Mouse (Mus musculus) embryo, embryonic 10.5 days (tissue): ENCODE data around the gene Gramd1a.

Source experiments
- DNase-seq: peaks from one replicate; pipeline ENCODE4 v3.0.0-alpha.2; 2015; ENCODE audit warnings: low spot score

Gene Gramd1a

GRCm38 (mm10) chr7:31096892-31097564 is 58.7 kb downstream of the Gramd1a start:
- DNase-seq: no peak

DNA sequence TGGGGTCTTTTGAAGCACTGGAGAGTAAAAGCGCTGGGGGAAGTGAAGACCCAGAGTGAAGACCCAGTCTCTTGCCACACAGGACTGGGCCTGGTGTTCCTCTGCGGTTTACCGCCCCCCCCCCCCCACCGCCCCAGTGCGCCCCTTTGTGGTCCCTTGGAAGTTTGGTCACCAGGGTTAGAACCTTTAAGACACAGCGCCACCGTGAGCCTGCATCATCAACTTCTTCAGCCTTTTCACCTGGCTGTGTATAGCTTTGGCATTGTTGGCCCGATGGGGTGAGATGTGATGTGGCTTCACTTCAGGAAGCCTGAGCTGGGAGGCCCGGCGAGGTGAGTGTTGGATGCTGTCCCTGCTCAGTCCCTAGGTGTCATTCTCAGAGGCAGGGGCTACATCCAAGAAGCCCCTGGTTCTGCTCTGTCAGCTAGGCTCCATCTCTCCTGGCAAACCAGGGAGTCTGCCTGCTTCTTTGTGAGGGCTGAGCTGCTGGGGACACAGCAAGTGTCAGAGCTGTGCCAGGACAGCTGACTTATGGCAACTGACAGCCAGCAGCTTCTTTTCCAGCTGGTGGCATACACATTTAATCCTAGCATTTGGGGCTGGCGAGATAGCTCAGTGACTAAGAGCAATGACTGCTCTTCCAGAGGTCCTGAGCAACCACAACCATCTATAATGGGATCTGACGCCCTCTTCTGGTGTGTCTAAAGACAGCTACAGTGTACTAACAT is 60.8 kb downstream of the Gramd1a start:
- DNase-seq: no peak

- DNase-seq: no peak
These were observed 66.0 kb downstream of the Gramd1a start for GRCm38 (mm10) chr7:31089721-31090120.

- no peak for DNase-seq
These were observed 67.5 kb downstream of the Gramd1a start for GRCm38 (mm10) chr7:31088206-31088605.

GRCm38 (mm10) chr7:31087262-31087661 is 68.4 kb downstream of the Gramd1a start:
- no peak for DNase-seq

GRCm38 (mm10) chr7:31086175-31086755 is 69.4 kb downstream of the Gramd1a start:
- DNase-seq: no peak

DNA sequence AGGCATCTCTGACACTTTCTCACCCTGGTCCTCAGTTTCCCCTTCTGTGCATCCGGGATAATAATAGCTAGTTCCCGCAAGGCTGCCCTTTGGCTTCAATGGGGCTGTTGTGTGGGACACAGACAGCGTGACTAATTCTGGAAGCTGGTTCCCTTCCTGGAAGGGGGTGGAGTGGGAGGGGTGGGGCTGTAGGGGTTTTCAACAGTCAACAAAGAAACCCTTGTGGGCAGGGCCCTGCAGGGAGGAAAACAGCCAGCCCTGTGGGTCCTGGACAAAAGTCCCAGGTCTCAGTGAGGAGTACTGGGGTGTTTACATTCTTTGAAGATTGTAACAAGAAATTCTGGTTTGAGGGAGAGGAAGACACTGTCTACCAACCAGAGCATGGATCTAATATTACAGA is 70.5 kb downstream of the Gramd1a start:
- peak; percentile 34 for DNase-seq

- no peak for DNase-seq
These were observed 71.6 kb downstream of the Gramd1a start for GRCm38 (mm10) chr7:31084140-31084539.

GRCm38 (mm10) chr7:31082831-31083588 is 72.7 kb downstream of the Gramd1a start:
- peak; percentile 36 for DNase-seq

- no peak for DNase-seq
These were observed 73.6 kb downstream of the Gramd1a start for GRCm38 (mm10) chr7:31082106-31082505.

DNA sequence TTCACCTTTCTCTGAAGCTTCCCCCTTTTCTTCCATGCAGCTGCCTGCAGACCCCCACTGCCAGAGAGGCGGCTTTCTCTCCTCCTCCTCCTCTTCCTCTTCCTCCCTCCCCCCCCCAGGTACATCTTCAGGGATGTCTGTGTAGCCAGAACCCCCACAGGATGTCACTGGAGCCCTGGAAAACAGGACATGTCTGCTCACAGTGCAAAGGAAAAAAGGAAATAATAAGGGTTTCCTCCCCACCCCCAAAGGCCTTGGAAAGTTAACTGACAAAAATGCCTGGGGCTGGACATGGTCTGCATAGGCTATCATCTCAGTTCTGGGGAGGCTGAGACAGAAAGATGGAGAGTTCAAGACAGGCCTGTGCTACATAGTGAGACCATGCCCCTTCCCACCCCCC is 74.6 kb downstream of the Gramd1a start:
- DNase-seq: no peak

DNA sequence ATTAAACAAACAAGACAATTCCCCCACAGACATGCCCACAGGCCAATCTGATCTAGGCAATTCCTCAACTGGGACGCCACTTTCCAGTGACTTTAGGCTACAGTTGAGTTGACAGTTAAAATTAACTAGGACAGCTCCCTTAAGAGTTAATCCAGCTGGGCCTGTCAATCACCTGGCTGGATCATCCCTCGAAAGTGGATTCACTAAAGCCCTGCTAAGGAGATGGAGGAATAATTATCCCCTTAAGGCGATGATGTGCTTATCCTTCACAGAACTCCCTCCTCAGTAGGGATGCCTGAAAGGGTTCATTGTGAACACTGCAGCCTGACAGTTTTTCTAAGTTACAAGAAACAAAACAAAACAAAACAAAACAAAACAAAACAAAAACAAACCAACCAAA is 75.1 kb downstream of the Gramd1a start:
- DNase-seq: no peak
